Mouse (Mus musculus): ENCODE results near the gene Islr.

The Islr gene

DNA sequence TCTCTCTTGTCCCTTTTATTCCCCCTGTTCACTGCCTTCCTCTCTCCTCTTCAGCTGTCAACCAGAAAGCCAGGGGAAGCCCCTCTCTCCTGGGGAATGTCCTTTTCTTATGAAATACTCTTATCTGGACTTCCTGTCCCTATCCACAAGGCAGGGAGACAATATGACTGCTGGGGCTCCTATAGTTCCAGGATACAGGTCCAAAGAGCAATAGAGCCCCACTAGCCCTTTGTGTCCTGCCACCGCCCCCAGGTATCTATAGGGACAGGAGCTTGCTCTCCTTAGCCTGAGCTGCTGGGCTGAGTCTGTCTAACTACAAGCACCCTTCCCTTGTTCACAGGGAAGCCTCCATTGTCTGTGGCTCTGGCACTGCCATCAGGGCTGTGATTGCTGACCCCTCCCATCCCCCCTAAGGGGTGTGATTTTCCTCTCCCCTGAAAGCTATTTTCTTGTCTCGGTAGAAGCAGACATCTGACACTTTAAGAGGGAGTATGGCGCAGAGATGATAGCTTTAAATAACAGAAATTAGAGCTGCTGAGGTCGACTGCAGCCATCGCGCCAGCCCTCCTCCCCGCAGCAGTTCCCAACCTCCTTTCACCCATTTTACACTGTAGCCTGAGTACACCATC is 88.7 kb downstream of the Islr start:
- in situ Hi-C loops (cut with MboI, MseI): no loop called here

DNA sequence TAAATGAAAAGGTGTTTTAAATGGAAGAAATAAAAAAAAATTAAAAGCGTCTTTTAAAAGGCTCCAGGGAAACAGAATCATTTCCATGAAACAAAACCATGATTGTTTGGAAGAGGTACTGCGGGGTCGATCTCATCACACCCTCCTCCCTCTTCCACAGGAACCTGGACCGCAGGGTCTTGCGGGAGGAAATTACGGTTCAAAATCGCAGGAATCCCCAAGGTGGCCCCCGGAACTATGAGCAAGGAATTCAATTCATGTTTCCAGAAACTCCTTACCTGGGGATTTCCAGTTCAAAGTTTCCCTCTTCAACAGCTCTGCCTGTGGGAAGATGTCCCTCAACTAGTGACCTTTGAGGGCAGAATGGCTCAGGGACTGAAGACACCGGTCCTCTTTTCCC is 90.1 kb downstream of the Islr start:
- in situ Hi-C loops (cut with MboI, MseI): no loop called here

DNA sequence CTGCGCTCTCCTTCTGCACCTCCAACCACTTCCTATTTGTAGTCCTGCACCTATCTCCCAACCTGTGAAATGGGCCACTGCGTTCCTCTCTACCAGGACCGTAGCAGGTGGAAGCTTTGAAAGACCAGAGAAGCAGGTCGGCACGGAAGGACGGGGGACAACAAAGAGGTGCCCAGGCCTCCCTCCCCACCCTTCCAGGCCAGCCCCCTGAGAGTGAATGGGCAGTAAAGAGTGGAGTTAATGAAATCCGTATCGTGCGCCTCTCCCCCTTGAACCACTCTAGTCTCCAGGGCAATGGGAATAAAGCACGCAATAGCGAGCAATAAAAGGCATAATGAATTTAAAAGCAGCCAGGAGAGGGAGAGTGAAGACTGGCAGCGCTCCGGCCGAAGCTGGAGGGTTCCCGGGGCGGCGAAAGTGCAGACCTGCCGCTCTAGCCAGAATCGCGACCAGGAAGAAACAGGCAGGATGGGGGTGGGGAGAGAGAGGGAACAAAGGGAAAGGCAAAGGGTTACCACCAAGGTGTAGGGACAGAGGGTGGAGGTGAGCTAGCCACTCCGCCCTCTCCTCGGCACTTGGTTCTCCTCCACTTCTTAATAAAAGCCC is 90.7 kb downstream of the Islr start:
- in situ Hi-C loops (cut with MboI, MseI): no loop called here

DNA sequence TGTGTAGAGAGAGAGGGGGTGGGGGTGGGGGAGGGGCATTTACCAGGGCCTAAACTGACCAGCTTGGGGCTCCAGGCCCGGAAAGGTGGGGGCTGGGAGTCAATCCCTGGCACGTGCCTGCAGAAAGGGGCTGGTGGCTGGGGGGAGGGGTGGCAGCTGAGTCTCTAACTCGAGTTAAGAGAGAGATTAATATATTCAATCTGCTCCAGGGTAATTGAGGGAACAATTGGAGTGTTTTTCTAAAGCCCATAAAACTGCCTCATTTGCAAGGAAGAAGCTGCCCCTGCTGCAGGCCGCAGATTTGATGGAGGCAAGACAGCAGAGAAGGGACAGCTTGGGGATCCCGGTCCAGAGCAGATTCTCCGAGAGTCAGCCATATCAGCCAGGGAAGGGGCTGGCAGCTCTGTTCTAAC is 91.2 kb downstream of the Islr start:
- in situ Hi-C loops (cut with MboI, MseI): no loop called here

DNA sequence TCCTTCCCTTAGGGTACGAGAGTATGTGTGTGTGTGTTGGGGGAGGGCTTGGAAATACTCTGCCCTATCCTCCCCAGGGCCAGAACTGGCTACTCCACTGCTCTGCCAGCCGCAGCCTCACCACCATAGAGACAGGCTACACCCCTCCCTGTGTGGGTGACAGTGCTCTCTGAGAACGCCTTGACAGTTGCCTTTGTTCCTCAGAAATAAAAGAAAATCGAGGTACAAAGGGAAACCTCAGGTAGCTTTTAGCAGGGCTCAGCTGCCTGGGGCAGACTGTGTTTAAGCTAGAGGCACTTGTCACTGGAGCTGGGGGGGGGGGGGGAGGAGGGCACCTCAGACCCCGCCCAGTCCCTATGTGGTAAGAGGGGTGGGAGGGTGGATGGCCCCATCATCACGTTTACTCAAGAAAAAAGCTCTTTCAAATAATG is 91.8 kb downstream of the Islr start:
- in situ Hi-C loops (cut with MboI, MseI): no loop called here

DNA sequence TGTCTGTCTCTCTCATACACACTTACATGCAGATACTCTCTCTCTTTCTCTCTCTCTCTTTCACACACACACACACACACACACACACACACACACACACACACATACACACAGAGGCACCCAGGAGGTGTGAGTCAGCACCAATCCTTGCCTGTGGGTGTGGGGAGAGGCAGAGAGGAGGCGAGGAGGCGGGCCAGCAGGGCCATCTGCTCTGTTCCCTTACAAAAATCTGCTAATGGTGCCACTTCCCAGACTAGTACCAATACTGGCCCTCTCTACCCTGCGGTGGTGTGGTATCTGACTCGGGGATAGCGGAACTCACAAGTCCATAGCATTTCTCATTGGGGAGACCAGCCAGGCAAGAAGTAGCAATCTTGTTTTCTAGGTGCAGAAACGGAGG is 92.7 kb downstream of the Islr start:
- in situ Hi-C loops (cut with MboI, MseI): no loop called here

DNA sequence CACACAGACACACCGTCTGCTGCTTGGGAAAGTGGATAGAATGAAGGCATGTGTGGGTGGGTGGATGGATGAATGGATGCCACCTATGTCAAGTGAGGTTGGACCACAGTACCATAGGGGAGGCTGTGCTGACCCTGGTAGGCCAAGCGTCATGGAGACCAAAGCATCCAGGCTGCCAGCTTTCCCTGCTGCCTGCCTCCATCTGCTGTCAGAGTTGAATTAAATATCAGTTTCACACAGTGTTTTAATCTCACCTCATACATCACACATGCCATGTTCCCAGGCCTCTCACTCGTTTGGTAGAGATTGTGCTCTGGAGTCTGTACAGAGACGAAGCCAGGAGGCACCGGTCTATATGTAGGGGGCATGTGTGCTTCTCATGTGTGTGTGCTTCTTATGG is 93.3 kb downstream of the Islr start:
- in situ Hi-C loops (cut with MboI, MseI): no loop called here

DNA sequence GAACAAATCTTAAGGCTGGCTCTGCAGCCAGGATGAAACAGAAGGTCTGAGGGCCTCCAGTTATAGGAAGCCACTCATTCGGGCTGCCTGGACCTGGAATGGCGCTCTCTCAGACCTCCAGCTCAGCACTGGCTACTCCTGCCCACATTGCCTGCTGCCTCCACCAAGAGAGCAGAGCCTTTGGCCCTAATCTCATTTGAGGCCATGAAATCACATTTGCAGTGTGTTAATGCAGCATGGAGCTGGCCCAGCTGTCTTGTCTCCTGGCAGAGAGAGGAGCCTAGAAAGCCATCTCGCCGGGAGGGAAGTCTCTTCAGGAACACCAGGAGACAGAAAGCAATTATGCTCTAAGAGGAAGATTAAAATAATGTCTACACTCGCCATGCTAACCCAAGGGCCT is 96.6 kb downstream of the Islr start:
- in situ Hi-C loops (cut with MboI, MseI): no loop called here

Measured in T-helper 1 cell (primary cell).